Mouse (Mus musculus) 3134 (cell line): ENCODE measurements around the gene Olfr768.
"Not testable (repeated sequence)": the region's sequence is repeated elsewhere in the genome, so short reads cannot be mapped to it uniquely, and the experiment has no call there.

Source experiments
- DNase-seq: peaks from one replicate; pipeline ENCODE4 v3.0.0-alpha.2; 2011; ENCODE audit warnings: low spot score; ENCODE audit not compliant: insufficient read length; ENCODE audit errors: extremely low read depth

Gene Olfr768

DNA sequence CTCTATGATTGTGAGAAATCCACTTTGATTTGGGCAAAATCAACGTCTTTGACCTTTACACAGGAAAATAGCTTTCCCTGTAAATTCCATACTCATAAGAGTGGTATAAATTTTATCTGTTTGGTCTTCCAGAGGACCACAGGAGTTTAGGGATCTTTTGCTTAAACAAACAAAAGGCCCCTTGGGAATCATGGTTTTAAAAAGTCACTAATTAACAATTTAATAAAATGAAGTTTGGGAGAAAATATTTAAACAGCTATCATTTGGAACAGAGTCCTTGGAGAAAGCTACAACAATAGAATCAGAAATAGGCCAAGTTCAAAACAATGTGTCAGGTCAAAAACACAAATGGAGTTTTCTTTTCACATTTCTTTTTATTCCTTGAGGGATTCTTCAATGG lies at the start of gene Olfr768:
TSS of gene Olfr768 (minus strand) at position 101 of the 400 bp plus-strand sequence.
- no peak for DNase-seq

DNA sequence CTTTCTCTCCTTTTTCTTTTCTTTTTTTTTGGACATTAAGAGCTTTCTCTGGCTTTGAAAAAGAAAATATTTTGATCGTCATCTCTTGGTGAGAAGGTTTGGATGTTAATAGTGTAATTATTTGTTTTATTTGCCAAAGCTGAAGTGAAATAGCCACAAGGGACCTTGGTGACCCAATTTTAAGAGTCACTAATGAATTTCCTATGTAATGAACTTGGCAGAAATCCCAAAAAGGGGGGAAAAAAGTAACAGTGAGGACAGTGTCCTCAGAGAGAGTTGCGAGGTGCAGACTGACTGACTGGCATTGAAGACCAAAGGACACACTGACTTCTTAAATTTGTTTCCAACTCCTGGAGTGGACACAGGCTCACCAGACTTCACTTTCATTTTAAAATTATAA lies 39.7 kb upstream of the Olfr768 start, which contains the start of gene Olfr770:
TSS of gene Olfr770 (minus strand) at position 101 of the 400 bp plus-strand sequence.
- DNase-seq, result no peak

DNA sequence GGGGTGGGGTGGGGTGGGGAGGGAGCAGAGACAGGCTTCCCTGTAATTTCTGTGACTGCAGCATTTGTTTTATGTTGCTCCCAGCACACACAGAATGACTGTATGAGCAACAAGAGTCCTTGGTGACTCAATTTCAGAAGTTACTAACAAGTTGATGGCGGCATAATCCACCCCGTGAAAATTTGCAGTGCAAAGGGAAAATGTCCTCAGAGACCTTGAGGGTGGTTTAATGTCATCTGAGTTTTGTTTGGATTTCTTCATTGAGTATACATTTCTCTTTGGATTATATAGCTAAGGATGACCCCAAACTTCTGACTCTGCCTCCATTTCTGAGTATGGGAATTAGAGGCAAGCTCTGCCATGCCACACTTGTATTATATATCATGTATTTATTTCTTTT lies 18.6 kb upstream of the Olfr768 start, which contains the start of gene Olfr769:
TSS of gene Olfr769 (minus strand) at position 101 of the 400 bp plus-strand sequence.
- DNase-seq, result no peak

DNA sequence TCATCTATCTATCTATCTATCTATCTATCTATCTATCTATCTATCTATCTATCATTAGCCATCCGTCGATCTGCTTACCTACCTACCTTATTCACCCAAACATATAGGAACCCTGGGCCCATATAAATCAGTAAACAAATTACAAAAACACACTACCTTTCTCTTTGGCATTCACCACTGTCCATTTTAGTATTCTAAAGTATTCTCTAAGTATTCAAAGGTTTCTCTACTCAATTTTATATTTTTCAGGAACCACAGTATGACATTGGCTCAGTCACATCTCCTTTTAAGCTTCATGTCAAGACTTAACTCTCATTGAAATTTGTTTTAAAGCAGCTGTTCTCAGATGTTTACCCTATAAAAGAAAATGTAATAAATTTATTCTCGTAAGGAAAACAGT lies 16.0 kb upstream of the Olfr768 start:
- DNase-seq, result no peak

DNA sequence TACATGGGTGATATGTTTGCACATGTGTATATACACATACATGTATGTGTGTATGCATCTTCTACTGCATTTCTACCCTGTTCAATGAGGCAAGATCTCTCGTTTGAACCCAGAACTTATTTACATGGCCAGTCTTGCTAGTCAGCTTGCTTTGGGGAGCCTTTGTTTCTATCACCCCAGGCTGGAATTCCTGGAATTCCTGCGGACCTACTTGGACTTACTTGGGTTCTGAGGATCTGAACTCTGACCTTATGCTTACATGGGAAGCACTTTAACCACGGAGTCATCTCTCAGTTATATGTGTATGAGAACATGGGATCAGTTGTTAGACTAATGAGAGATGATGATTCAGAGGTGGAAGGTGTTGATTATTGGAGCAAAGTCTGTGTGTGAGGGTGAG lies 2.1 kb upstream of the Olfr768 start:
- DNase-seq, result no peak

DNA sequence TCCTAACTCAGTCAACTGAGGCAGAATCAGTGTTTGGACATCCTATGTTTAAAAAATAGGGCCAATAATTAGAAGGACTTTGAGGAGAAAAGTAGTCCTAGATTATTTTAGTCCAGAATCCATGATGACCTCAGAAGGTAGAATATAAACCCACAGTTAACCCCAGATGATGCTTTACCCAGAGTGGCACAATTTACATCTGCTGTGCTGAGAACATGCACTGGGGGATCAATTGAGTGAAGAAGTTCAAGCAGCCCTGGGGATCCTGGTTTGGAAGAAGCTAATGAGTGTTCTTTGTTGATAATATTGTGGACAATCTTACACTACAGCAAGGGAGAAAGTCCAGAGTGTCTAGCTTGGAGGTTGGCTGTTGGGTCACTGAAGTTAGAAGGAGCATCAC lies 16.4 kb downstream of the Olfr768 start, which contains the start of gene Olfr767:
TSS of gene Olfr767 (minus strand) at position 101 of the 400 bp plus-strand sequence.
- not testable (repeated sequence) for DNase-seq

DNA sequence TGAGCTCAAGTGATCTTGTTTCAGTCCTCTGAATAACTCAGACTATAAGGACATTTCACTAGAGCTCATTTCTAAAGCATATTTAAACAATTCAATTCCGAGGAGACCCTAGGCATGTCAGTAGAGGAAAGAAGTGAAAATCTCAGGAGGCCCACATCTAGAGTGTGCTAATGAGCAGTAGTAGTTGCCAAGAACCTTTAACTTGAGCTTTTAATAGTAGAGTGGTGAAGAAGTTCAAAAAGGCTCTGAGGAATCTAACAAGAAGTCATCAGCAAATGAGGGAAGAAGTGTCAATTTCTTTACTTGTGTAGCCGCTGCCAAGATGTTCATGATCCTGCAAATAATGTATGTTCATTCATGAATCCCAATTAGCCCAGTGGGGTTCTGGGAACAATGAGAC lies 30.3 kb downstream of the Olfr768 start, which contains the start of gene Olfr766-ps1:
TSS of gene Olfr766-ps1 (minus strand) at position 101 of the 400 bp plus-strand sequence.
- DNase-seq, result no peak

DNA sequence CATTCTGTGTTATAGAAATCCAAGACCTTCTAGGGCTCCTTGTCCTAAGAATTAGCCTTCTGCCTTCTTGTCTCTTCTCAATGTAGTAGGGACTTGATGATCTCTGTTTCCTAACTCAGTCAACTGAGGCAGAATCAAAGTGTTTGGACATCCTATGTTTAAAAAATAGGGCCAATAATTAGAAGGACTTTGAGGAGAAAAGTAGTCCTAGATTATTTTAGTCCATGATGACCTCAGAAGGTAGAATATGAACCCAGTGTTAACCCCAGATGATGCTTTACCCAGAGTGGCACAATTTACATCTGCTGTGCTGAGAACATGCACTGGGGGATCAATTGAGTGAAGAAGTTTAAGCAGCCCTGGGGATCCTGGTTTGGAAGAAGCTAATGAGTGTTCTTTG lies 49.3 kb downstream of the Olfr768 start, which contains the start of gene Olfr765:
TSS of gene Olfr765 (minus strand) at position 101 of the 400 bp plus-strand sequence.
- not testable (repeated sequence) for DNase-seq
